Mouse (Mus musculus): ENCODE data around the gene Kcnh4.

- no peak for TF ChIP-seq TAL1 (IDR thresholded peaks at IDR 0.05; ENCODE audit: low read length)
- TF ChIP-seq GATA1 (IDR thresholded peaks at IDR 0.05; ENCODE audit: low read length): no peak
Measured at GRCm38 (mm10) chr11:100762831-100763230, 3.1 kb upstream of the Kcnh4 start, which contains the start of gene Hcrt.
